Mouse (Mus musculus) lung, postnatal 10 days (tissue): Measurements from ENCODE around the gene Enpp3.

Source experiments
- DNase-seq: peaks from one replicate; pipeline ENCODE4 v3.0.0; 2021

The Enpp3 gene

GRCm38 (mm10) chr10:24754874-24755540 lies 87.6 kb downstream of the Enpp3 start:
- DNase-seq: no peak

- no peak for DNase-seq
These were observed 88.3 kb downstream of the Enpp3 start for GRCm38 (mm10) chr10:24754251-24754835.

- no peak for DNase-seq
These were observed 88.9 kb downstream of the Enpp3 start for GRCm38 (mm10) chr10:24753536-24754250.

- no peak for DNase-seq
These were observed 99.6 kb downstream of the Enpp3 start for GRCm38 (mm10) chr10:24742950-24743487.

GRCm38 (mm10) chr10:24741229-24742198 lies 101.1 kb downstream of the Enpp3 start:
- no peak for DNase-seq

GRCm38 (mm10) chr10:24739171-24739570 lies 103.5 kb downstream of the Enpp3 start:
- DNase-seq: no peak

- DNase-seq: no peak
These were observed 104.2 kb downstream of the Enpp3 start for GRCm38 (mm10) chr10:24738456-24738855.

- DNase-seq: no peak
These were observed 107.4 kb downstream of the Enpp3 start for GRCm38 (mm10) chr10:24735027-24735777.

- no peak for DNase-seq
These were observed 115.1 kb downstream of the Enpp3 start for GRCm38 (mm10) chr10:24727478-24727877.

GRCm38 (mm10) chr10:24725197-24725596 lies 117.4 kb downstream of the Enpp3 start:
- no peak for DNase-seq
